Mouse (Mus musculus) gastrocnemius, postnatal 25 days (tissue): Measurements from ENCODE around the gene Gls2. TPM values are rescaled to one million over a fixed set of nuclear protein-coding genes. Genes with fewer than 3 reads are reported as not detected.
A peak's percentile ranks its signal among the peaks of the same experiment; 100 is the strongest.

Source experiments
- DNase-seq: peaks from one replicate; pipeline ENCODE4 v3.0.0; 2022
- total RNA-seq, 2 experiments: library from RNA; stranded (reverse); gene quantifications; 1 replicate in 1 of 2; 2 replicates in 1 of 2; pipeline ENCODE4 v1.2.3; 2021

Gene Gls2
- total RNA-seq, 2 experiments from 2014 or later = 0.41 to 0.94 TPM

DNA sequence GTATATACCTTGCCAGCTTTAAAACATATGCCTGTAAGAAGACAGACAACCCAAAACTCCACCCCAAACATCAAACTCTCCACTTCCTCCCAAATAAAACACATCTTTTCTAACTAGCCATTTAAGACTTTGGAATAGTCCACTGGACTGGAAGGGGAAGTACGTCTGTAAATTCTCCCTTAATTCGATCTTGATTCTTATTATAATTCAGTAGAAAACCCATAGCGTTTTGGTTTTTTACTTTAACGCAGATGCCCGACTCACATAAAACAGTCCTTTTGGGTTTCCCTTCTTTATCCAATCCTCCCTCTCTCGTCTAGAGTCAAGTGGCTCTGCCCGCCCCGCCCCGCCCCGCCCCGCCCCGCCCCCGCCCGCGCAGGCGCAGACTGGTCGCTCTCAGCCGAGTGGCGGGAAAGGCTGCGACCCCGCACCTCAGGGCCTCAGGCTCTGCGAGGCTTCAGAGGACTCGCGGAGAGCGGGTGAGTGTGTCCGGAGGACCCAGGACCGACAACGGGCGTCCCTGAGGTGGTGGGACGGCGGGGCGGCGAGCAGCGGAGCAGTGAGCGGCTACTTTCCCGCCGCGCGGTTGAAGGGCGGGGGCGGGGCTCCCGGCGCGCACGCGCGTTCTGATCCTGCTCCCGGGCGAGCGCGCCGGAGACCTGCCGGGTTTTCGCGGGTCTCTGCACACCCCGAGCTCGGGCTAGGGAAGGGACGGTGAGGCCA, 37.6 kb downstream of the Gls2 start, which contains the start of gene Timeless:
Gene Timeless (plus strand): TSS at position 369 of the 723 bp plus-strand sequence.
- DNase-seq = peak; percentile 85

DNA sequence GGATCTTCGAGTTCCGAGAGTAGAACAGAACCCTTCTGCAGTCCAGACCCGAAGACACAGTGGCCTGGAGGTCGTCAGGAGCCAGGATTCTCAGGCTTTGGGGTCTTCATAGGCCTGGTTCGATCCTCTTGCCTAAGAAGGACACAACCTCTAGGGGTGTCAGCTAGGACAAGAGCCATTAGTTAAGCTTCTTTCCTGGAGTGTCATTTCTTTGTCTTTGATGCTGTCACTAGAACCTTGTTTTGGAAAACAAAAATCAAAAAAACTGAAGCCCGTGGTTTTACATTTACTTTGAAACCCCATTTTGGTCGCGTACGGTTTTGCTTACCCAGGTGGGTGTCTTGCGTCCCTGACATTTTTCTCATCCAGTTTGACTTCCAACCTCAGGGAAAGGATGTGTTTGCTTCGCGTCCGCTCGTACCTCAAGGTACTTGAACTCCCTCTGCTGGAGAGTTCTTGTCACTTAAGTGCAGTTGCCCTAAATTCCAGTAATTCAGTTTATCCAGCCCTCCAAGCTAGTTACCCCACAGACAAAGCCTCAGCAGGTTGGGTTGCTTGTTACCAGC, 38.2 kb downstream of the Gls2 start:
- no peak for DNase-seq

DNA sequence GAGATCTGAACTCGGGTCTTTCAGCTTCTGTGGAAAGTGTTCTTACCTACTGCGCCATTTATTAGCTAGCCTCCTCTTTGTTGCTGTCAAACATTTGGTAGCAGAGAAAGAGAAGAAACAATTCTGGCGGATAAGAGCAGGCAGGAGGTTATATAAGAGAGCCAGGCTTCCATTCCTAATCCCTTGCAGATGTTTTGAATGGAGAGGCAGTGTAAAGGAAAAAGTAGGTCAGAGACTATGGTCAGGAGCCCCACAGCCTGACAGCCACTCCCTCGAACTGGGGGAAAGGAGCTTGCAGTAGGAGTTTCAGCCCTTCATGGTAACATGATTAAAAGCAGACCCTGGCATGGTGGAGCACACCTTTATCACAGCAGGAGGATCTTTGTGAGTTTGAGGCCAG, 42.1 kb downstream of the Gls2 start:
- DNase-seq = no peak

DNA sequence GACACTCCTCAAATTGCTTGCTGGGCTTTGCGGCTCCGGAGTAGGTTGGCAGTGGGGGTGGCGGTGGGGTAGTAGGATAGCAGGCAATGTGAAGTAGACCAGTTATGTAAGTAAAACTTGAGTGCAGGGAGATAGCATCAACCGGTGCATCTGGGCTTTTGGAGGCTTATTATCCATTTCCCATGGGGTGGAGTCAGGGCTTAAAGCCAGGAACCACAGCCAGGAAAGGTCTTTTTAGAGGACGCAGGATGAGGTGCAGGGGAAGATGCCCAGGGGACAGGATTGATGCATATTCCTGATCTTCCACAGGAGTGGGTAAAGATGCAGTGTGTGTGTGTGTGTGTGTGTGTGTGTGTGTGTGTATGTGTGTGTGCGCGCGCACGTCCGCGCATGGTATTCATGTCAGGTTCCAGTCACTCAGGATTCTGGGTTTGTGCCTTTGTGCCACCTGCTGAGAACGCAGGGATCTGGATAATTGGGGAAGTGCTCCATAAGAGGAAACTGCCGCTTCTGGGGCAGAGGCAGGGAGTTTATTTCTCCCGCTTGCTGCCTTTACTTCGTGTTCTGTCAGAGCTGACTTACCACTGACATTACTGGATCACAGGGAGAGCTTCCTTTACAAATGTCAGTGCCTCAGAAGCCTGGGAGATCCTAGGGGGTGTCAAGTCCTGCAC, 43.7 kb downstream of the Gls2 start:
- peak; percentile 57 for DNase-seq

DNA sequence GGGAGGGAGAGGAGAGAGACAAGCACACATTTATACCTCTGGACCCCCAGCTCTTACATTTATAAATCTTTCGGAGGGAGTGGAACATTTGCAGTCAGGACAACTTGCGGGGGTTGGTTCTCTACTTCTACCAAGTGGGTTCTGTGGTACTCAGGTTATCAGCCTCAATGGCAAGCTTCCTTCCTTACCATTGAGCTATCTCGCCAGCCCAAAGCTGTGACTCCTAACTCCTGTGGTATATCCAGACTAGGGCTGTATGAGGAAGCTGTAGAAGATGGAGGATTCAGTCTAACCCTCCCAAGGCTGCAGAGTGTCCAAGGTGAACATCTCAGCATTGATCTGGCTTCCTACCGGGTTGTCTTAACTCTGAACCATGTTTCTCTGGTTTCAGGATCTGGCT, 44.9 kb downstream of the Gls2 start:
- no peak for DNase-seq

DNA sequence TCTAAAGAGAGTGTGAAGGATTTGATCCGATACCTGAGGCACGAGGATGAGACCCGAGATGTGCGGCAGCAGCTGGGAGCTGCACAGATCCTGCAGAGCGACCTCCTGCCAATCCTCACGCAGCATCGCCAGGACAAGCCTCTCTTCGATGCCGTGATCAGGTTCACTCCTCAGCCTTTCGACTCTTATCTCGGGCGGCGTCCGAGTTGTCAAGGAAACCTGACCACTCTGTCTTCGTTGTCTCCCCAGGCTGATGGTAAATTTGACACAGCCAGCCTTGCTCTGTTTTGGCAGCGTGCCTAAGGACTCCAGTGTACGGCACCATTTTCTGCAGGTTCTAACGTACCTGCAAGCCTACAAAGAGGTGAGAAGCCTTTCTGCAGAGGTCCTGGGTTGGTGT, 45.9 kb downstream of the Gls2 start:
- DNase-seq = no peak

DNA sequence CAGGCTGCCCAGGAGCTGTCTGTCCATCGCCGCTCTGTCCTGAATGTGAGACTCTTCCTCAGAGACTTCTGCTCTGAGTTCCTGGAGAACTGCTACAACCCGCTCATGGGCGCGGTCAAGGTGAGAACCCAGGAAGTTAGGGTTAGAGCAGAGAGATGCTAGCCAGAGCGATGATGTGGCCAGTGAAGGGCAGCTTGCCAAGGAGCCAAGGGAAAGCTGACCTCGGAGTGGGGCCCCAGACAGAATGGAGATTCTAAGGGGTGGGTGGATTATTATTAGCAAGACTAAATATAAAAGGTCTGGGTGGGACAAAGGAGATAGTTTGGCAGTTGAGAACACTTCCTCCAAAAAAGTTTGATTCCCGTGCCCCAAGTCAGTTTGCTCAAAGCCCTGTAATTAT, 49.0 kb downstream of the Gls2 start:
- DNase-seq = no peak

DNA sequence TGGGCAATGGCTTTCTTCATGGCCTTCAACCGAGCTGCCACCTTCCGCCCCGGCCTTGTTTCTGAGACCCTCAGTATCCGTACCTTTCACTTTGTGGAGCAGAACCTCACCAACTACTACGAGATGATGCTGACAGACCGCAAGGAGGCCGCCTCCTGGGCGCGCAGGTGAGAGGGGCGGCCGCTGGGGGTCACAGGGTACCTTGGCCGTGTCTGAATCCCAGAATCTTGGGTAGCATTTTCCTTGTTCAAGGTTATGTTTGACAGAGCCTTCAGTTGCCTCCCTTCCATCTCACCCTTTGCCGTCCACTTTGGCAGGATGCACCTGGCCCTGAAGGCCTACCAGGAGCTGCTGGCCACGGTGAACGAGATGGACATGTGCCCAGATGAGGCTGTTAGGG, 49.9 kb downstream of the Gls2 start:
- DNase-seq = no peak

DNA sequence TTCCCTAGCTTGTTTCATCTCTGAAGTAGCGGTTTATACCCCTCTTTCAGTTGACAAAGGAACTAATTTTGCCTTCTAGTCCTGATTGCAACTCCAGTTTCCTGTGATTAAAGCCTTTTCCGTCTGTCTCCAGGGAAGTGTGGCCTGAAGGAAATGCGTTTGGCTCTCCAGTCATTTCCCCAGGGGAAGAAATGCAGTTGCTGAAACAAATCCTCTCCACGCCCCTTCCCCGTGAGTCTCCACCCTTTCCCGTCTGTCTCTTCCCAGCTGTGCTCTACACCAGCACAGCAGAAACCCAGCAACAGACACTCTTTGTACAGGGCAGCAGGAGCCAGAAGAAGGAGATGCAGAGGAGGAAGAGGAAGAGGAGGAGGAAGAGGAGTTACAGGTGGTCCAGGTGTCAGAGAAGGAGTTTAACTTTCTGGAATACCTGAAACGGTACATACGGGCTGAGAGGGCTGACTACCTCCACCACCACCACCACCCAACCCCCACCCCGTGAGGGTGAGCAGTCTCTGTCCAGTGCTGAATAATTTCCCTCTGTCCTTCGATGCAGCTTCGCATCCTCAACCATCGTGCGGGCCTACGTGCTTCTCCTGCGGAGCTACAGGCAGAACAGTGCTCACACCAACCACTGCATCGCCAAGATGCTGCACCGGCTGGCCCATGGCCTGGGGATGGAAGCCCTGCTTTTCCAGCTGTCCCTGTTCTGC, 52.9 kb downstream of the Gls2 start:
- DNase-seq = peak; percentile 55

DNA sequence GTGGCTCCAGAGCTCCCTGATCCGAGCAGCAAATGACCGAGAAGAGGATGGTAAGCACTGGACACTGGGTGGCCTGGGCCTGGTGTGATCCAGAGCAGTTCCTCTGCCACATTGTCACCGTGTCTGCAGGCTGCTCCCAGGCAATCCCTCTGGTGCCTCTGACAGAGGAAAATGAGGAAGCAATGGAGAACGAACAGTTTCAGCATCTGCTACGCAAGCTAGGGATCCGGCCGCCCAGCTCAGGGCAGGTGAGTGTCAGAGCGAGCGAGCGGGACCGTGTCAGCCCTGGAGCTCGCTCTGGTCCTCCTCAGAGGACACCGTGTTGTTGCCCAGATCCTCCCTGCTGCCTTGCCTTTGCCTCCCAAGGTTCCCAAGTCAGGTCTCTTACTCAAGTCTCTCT, 56.3 kb downstream of the Gls2 start:
- no peak for DNase-seq

DNA sequence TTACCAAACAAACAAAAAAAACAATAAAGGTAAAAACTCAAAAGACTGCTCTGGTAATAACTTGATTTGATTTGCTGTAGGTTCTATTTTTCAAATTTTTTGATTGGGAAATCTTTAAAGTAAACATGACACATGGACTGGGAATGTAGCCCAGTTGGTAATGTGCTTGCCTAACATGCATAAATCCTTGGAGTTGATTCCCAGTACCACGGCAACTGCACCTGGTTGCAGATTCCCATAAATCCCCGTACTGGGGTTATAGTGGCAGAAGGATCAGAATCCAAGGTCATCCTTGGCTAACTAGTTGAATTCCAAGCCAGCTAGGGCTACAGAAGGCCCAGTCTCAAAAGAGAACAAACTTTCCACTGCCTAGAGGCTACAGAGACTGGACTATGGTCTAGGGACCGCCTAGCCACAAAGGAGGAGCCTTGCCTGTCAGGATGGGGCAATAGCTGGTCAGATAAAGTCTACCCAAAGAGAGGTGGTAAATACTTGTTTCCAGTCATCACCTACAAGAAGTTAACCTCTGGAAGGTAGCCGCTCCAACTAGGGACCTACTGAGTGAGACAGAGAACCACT, 59.5 kb downstream of the Gls2 start, which contains the start of gene Apon:
Gene Apon (plus strand): TSS at position 420 of the 579 bp plus-strand sequence.
- no peak for DNase-seq

DNA sequence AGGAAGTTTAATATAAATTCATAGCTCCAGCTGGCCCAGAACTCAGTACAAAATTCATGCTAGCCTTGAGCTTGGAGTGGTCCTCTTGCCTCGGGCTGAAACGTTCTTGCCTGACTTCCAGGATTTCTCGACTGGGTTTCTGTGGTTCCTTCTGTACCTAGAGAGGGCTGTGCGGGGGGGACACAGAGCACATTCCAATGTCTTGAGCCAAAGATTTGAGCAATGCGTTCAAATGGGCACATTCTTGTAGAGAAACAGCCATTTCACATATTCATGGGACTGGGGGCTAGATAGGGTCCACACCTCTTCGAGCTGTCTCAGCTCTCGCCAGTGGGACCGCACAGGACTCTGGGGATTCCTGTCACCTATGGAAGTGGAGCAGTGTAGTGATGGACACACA, 61.7 kb downstream of the Gls2 start:
- no peak for DNase-seq

DNA sequence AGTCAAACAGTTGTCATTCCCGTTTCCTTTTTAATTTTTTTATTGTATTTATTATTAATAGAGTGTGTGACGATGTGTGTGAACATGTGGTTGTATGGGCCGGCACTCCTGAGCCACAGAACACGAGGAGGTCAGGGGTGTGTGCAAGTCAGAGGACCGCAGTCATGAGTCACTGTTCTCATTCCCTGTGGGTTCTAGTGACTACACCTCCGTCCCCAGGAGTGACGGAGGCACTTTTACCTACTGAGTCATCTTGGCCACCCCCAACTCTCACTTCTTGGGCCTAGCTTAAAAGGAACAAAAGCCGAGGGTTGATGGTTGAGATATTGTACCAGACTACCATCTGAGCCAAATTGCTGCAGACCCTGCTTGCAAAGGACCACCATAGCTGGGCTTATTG, 62.1 kb downstream of the Gls2 start:
- no peak for DNase-seq

DNA sequence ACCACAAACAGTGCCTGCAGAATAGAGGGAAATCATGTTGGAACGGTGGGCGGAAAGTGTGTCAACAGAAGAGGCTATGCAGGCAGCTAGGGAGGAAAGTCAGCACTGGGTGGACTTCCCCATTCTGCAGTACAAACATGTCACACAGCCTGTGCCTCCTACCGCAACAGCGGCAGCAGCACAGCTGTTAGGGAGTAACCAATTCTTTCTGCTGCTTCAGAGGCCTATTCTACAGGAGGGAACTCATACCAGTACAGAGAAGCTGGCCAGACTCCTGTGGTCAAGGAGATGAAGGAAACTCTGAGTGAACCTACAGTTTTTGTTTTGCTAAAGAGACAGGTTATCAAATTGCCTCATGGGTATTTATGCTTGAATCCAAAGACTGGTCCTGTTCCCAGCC, 64.7 kb downstream of the Gls2 start:
- no peak for DNase-seq

Other genes starting within 250 kb of the Gls2 start
- not detected for gene Hsd17b6, start 186.8 kb upstream of the Gls2 start, total RNA-seq
- 1 to 10 TPM in 1 of 2 experiments, under 1 TPM in 1; 0.51 to 1.0 TPM for gene Prim1, start 179.3 kb upstream of the Gls2 start, total RNA-seq
- gene Naca, start 158.9 kb upstream of the Gls2 start, total RNA-seq = 100 to 1,000 TPM; 339 to 340 TPM
- gene Ptges3, start 135.5 kb upstream of the Gls2 start, total RNA-seq = 10 to 100 TPM; 61.5 to 62.3 TPM
- 1,000 to 10,000 TPM; 3,933 to 4,186 TPM for gene Atp5b, start 111.2 kb upstream of the Gls2 start, total RNA-seq
- 10 to 100 TPM; 11.4 to 12.0 TPM for gene Baz2a, start 102.9 kb upstream of the Gls2 start, total RNA-seq
- 10 to 100 TPM; 54.4 to 61.5 TPM for gene Rbms2, start 14.2 kb upstream of the Gls2 start, total RNA-seq
- 10 to 100 TPM; 31.0 to 35.6 TPM for gene Spryd4, start 17.4 kb downstream of the Gls2 start, total RNA-seq
- under 1 TPM in 1 of 2 experiments, not detected in 1; 0.13 TPM for gene Mip, start 31.4 kb downstream of the Gls2 start, total RNA-seq
- gene Timeless, start 37.6 kb downstream of the Gls2 start, total RNA-seq = 1 to 10 TPM; 2.0 to 3.5 TPM
- gene Apon, start 59.6 kb downstream of the Gls2 start, total RNA-seq = not detected
- gene Apof, start 74.2 kb downstream of the Gls2 start, total RNA-seq = not detected
- gene Stat2, start 76.1 kb downstream of the Gls2 start, total RNA-seq = 1 to 10 TPM; 4.6 to 4.7 TPM
- not detected for gene Il23a, start 104.3 kb downstream of the Gls2 start, total RNA-seq
- gene Pan2, start 108.9 kb downstream of the Gls2 start, total RNA-seq = 1 to 10 TPM; 5.1 to 5.4 TPM
- 10 to 100 TPM; 45.5 to 47.9 TPM for gene Cnpy2, start 128.0 kb downstream of the Gls2 start, total RNA-seq
- 100 to 1,000 TPM; 589 to 611 TPM for gene Cs, start 143.3 kb downstream of the Gls2 start, total RNA-seq
- 100 to 1,000 TPM; 443 to 454 TPM for gene Coq10a, start 174.5 kb downstream of the Gls2 start, total RNA-seq
- 10 to 100 TPM; 61.5 to 70.1 TPM for gene Ankrd52, start 182.7 kb downstream of the Gls2 start, total RNA-seq
- not detected for gene Slc39a5, start 206.8 kb downstream of the Gls2 start, total RNA-seq
- 10 to 100 TPM; 44.7 to 47.9 TPM for gene Nabp2, start 217.0 kb downstream of the Gls2 start, total RNA-seq
- 10 to 100 TPM; 10.7 to 11.5 TPM for gene Rnf41, start 217.2 kb downstream of the Gls2 start, total RNA-seq